Mouse (Mus musculus): ENCODE results near the gene Mcrip2.
A peak's percentile ranks its signal among the peaks of the same experiment; 100 is the strongest.

Mcrip2 gene

GRCm38 (mm10) chr17:25868601-25869191, at the start of gene Mcrip2:
Gene Mcrip2 (minus strand): TSS chr17:25868764.
- peak; percentile 84 for DNase-seq

DNA sequence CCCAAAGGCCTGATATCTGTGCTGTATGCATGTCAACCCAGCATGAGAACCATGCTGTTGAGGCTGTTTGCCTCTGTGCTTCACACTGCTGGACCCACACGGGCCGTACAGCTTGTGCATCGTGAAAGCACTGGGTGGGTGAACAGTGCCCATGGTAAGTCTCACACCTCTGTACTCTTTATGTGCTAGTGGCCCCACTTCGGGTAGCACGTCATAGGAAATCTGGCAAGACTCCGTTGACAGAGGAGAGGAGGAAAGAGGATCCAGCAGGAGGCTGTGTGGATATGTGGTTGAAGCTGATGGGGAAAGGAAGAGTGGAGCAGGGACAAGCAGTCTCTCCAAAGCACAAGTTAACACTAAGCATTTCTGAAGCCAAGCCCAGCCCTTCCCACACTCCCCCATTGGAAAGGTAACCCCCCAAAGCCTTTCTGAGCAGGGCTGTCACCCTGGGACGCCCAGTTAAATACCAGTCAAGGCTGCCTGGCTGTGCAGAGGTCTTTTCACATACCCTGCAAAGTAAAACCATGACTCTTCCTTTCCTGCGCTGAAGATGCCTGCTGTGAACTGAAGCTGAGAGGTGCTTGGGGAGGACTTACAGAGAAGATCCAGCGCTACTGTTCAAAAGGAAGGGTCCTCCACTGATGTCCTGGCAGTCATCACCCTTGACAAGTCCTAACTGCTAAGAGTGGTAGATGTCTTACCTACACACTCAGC, 49.6 kb upstream of the Mcrip2 start:
- no peak for DNase-seq

- no peak for DNase-seq
Observed at GRCm38 (mm10) chr17:25916931-25917647, 48.5 kb upstream of the Mcrip2 start.

GRCm38 (mm10) chr17:25914295-25914694, 45.7 kb upstream of the Mcrip2 start:
- peak; percentile 49 for DNase-seq

DNA sequence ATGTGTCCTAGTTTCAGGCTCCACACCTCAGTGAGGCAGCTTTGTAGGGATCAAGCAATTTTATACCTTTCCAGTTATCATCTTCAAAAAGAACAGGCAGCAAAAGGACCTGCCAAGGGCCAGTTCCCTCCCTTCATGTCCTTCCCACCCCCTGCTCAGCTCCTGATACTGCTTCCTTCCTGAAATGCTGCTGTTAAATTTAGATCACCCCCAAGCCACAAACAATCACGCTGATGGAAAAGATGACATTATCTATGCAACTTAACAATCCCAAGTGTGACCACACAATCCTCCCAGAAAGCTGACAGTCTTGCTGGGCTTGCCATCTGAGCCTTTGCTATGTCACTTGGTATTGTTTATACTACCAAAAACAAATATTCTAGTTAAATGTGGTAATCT, 45.3 kb upstream of the Mcrip2 start:
- DNase-seq: no peak

DNA sequence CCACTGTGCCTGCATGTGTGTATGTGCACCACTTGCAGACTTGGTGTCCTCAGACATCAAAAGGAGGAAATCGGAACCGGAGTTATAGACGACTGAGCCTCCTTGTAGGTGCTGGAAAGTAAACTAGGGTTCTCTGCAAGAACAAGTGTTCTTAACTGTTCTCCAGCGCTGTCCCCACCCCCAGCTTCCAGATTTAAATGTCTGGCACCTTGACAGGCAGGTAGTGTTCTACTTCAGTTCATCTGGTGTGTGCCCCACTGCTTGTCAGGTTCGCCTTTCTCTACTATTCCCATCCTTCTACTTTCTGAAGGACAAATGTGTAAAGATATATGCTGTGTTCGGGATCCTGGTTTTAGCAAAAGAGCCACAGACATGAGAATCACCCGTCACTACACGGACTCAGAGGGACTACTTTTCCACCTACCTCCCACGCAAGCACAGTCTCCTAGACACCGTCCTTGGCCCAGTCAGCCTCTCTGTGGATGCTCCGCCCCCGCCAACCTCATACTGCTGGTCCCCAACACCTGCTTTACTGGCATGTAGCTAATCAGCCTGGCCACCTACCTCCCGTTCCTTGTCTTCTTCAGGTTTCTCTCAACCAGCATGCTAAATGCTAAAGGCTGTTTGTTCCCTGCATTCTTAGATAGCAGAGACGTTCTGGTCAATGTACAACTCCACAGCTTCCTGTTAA, 44.8 kb upstream of the Mcrip2 start:
- DNase-seq: peak; percentile 82

- peak; percentile 84 for DNase-seq
Observed at GRCm38 (mm10) chr17:25911816-25912215, 43.3 kb upstream of the Mcrip2 start.

DNA sequence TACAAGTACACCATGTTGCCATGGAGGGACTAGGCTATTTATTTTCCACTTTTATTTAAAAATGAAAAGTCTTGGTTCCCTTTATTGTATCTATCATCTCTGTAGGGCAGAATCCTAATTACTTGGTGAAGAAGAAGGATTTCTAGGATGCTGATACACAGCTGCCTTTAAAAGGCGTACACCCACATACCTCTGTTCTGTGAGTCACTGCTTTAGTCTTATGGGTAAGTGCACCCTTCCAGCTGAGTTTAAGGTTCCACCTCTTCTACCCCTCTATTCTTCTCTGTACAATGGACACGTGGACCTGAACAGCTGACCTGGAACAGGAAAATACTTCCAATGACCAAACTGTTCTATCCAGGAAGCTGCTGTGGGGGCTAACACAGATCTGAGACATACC, 39.1 kb upstream of the Mcrip2 start:
- no peak for DNase-seq

DNA sequence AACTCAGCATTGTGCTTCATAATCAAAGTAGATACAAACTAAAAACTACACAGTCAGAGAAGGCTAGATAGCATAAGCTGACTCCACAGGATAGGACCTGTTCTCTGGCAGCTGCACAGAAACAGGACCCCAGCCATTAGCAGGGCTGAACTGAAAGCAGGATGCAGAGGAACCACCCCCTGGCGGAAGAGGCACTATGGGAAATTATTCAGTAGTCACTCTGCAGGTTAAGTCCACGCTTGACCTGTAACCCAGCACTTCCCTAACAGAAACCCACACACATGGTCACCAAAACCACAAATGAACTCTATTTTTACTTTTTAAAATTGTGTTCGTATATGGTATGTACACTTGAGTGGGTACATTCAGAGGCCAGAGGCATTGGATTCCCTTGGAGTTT, 34.5 kb upstream of the Mcrip2 start:
- no peak for DNase-seq

- no peak for DNase-seq
Observed at GRCm38 (mm10) chr17:25900193-25900592, 31.6 kb upstream of the Mcrip2 start.

DNA sequence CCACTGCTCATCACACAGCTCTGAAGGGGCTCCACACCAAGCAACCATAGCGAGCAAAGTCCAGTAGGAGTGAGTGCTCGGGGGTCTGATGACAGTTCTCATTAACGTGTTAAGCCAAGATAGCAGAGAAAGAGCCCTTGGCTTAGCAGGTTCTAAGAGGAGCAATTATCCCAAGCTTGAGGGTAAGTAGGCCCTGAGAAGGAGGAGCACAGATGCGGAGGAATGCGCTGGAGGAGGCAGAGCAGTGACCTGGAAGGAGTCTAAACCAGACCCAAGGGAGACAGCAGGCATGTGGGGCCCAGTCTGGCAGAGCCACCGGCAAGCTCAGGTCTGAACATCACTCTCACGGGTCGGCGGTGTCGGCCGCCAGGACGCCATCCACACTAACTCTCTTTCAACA, 27.3 kb upstream of the Mcrip2 start:
- no peak for DNase-seq

- DNase-seq: no peak
Observed at GRCm38 (mm10) chr17:25895415-25895814, 26.9 kb upstream of the Mcrip2 start.

DNA sequence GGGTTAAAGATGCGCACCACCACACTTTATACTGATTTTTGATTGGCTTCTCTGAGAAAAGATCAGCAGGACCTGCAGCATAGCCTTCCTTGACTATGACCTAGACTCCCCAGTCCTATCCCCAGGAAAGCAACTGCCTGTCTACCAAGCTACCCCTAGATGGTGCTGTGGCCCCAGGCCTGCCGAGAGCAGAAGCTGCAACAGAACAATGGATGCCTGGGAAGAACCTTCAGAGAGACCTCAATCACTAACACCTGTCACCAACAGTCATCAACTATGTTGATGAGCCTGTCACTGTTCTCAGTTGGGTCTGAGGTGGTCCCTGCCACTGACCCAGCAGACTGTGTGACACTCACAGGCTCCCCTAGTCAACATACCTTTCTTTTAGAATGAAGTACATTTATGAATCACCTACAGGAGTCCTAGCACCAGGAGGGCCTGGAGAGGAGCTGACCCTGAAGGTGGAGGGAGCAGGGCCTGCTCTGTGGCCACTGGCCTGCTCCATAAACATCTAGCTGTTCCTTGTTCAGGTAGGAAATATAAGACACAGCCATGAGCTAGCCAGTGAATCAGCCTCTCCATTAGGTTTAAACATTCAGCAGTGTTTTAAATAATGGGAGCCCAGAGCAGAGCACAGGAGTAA, 25.5 kb upstream of the Mcrip2 start:
- DNase-seq: peak; percentile 79

DNA sequence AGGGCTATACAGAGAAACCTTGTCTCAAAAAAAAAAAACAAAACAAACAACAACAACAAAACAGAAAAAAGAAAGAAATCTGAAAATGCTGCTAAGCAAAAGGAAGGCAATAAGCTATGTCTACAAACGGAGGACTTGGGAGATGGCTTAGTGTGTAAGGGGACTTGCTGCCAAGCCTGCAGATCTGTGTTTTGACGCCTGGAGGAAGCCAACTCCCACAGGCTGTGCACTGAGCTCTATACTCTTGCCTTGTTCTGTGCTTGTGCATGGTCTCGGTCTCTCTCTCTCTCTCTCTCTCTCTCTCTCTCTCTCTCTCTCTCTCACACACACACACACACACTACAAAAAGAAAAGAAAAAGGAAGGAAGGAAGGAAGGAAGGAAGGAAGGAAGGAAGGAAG, 20.3 kb upstream of the Mcrip2 start:
- DNase-seq: no peak

GRCm38 (mm10) chr17:25887467-25887866, 18.9 kb upstream of the Mcrip2 start:
- no peak for DNase-seq

DNA sequence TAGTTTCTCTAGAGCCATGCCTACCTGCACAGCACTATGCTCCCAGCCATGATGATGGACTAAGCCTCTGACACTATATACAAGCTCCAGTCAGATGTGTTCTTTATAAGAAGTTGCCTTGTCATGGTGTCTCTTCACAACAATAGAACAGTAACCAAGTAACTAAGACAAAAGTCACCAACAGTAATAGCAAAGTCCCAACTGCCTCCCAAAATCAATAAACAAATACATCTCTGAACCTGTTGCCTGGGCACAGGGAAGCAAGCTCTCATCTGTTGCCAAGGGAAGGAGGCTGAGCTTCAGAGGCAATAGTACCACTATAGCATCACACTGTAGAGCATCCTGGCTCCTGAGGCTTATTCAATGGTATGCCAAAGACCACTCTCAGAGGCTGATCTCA, 18.2 kb upstream of the Mcrip2 start:
- no peak for DNase-seq

GRCm38 (mm10) chr17:25885636-25886035, 17.1 kb upstream of the Mcrip2 start:
- no peak for DNase-seq

DNA sequence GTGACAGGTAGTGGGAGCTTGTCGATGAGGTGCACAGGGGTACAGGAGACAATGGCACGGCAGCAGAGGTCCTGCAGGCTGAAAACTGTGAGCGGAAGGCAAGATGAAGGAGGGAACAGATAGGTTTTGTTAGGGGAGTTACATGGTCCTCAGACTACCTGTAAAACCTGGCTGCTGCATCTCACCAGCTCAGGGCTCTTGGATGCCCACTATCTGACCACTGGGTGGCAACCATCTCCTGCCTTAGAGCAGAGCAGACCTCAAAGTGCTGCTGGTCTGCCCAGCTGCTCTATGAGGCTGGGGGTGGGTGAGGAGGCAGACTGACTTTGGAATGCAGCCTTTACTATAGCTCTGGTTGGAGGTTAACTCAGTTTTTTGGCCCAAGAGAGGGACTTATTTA, 15.3 kb upstream of the Mcrip2 start:
- DNase-seq: no peak

DNA sequence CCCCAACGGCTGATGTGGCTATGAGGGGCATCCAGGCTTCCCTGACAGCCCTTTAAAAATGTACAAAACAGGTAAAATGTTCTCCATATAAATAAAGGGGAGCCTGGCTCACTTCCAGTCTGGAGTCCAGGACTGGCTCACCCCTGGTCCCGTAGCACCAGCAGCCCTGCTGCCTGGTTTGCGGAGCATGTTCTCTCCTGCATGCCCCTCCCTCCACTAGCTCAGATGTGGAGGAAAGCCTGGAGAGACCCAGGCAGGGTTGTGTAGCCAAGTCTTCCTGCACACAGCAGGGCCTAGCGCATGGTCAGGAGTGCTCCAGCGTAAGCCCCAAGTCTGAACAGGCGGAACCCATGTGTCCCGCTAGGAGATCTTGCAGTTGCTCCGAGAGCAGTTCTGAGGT, 14.7 kb upstream of the Mcrip2 start:
- DNase-seq: no peak

GRCm38 (mm10) chr17:25882306-25882705, 13.7 kb upstream of the Mcrip2 start:
- no peak for DNase-seq

GRCm38 (mm10) chr17:25881691-25882090, 13.1 kb upstream of the Mcrip2 start:
- no peak for DNase-seq

GRCm38 (mm10) chr17:25880913-25881641, 12.5 kb upstream of the Mcrip2 start:
- no peak for DNase-seq

All from cerebellum, adult 11-12 months (tissue).